Mouse (Mus musculus) hindbrain, embryonic 11.5 days (tissue): ENCODE measurements at regions not wholly inside any gene's neighbourhood (a gene's known extent, or its start where the extent isn't known, plus 50 kb on each side); places are given as distances from the start of the nearest gene placed in this dataset.
A peak's percentile ranks its signal among the peaks of the same experiment; 100 is the strongest.

Experiments used
- ATAC-seq: fragments of 200-750 bp; cut with Nextera tagmentation; 2 replicates; pipeline ENCODE4 v1.8.0; 2017; ENCODE audit warnings: mild to moderate bottlenecking, moderate TSS enrichment, moderate library complexity; ENCODE audit not compliant: low FRiP score
- DNase-seq: peaks from one replicate; pipeline ENCODE4 v3.0.0-alpha.2; 2015; ENCODE audit warnings: low spot score
- H3K27ac ChIP-seq: fragments of 300-500 bp; sonication (generic); 2 replicates; pipeline ENCODE4 v1.5.1; 2014; ENCODE audit warnings: mild to moderate bottlenecking, low read depth, low read length
- H3K27me3 ChIP-seq: fragments of 300-500 bp; sonication (generic); 2 replicates; pipeline ENCODE4 v1.6.1; 2014; ENCODE audit warnings: mild to moderate bottlenecking, low read length, moderate library complexity, mixed read lengths; ENCODE audit not compliant: control insufficient read depth, insufficient read depth
- H3K36me3 ChIP-seq: fragments of 300-500 bp; sonication (generic); 2 replicates; pipeline ENCODE4 v1.6.1; 2014; ENCODE audit warnings: mild to moderate bottlenecking, low read length, moderate library complexity, mixed read lengths; ENCODE audit not compliant: control insufficient read depth, insufficient read depth
- H3K4me1 ChIP-seq: fragments of 300-500 bp; sonication (generic); replicated peaks from 2 replicates; pipeline ENCODE4 v1.6.1; 2014; ENCODE audit warnings: low read length, mixed read lengths; ENCODE audit not compliant: control insufficient read depth, insufficient read depth
- H3K4me2 ChIP-seq: fragments of 300-500 bp; sonication (generic); replicated peaks from 2 replicates; pipeline ENCODE4 v1.6.1; 2014; ENCODE audit warnings: mild to moderate bottlenecking, low read depth, low read length
- H3K4me3 ChIP-seq: fragments of 300-500 bp; sonication (generic); 2 replicates; pipeline ENCODE4 v1.5.1; 2014; ENCODE audit warnings: low read depth, low read length
- H3K9ac ChIP-seq: fragments of 300-500 bp; sonication (generic); 2 replicates; pipeline ENCODE4 v1.6.1; 2014; ENCODE audit warnings: low read depth, low read length
- H3K9me3 ChIP-seq: fragments of 300-500 bp; sonication (generic); 2 replicates; pipeline ENCODE4 v1.6.1; 2016; ENCODE audit warnings: low read length; ENCODE audit not compliant: control insufficient read depth
- WGBS: fragments of 180-500 bp; shearing (Covaris S2); extraction: QIAGEN DNeasy Blood & Tissue Kit; methylation state at CpG from one replicate; pipeline ENCODE4 v1.1.7; 2014; 5-methylcytosine and 5-hydroxymethylcytosine counted together

DNA sequence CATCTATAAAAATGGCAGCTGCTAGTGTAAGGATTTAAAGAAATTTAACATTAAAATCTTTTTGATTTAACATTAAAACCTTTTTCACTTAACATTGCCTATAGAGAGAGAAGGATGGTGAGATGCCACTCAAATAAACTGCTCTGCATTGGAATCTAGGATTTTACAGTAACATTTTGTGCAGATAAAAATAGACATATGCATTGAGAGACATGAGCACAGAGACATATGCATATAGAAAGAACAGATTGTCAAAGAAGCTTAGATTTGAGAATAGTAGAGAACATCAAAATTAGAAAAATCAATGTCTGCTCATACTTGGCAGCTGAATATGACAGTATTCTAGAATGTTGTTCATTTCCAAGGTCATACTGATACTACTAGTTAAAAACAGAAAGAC lies 220.2 kb downstream of the Arap2 start:
- DNase-seq (no peak), ATAC-seq (no peak)
- Histone ChIP-seq H3K36me3 (no peaks in the 10 kb centered on the region), H3K27me3 (no peaks in the 10 kb centered on the region), H3K27ac (no peak overlapping the region), H3K9me3 (no peaks in the 10 kb centered on the region), H3K4me3 (no peak overlapping the region), H3K9ac (no peak overlapping the region), H3K4me1 (no peaks in the 10 kb centered on the region), H3K4me2 (no peak overlapping the region)

DNA sequence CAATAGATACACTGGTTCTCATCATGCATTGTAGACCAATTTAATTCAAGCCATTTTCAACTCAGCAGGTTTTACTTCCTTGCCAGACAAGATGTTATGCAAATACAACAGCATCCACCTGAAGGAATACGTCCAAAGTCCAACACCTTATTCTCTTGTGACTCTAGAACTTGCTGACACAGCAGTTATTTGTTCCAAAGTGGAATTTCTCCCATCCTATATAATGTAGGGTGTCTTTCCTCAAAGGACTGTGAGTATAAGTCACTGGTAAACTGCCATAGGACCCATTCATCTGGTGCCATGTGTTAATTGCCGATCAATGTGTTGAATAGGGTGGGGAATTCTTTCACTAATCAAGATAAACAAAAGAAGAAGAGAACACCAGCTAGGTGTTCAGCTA lies 226.7 kb downstream of the Arap2 start:
- H3K4me3 ChIP-seq: no peak overlapping the region
- 93% methylated on average over 2 of the region's 2 CpGs for WGBS
- ATAC-seq (no peak), DNase-seq (no peak)
- no peak overlapping the region for H3K27ac ChIP-seq
- H3K4me1 ChIP-seq: no peaks in the 10 kb centered on the region
- H3K36me3 ChIP-seq: no peaks in the 10 kb centered on the region
- H3K27me3 ChIP-seq: no peaks in the 10 kb centered on the region
- H3K9me3 ChIP-seq: no peaks in the 10 kb centered on the region
- no peak overlapping the region for H3K9ac ChIP-seq
- no peak overlapping the region for H3K4me2 ChIP-seq

DNA sequence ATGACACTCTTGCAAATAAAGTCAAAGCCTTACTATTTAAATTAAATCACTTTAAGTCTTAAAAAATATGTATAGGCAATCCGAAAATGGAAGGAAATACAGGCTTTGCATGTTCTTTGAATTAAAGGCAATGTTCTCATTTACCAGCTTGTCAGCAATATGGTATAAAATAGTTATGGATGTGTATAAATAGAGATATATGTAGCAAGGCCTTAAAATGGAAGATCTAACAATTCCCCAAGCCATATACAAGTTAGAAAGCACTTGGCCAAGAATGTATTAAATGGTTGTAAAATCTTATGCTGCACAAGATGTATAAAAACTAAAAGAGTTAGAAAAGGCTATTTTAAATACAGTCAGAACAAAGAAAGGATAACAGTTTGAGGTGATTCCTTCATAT lies 254.1 kb downstream of the Arap2 start:
- 84% methylated on average over 1 of the region's 1 CpGs for WGBS
- Histone ChIP-seq H3K27me3 (no peaks in the 10 kb centered on the region), H3K4me3 (no peak overlapping the region), H3K9ac (no peak overlapping the region), H3K4me2 (no peak overlapping the region), H3K4me1 (no peaks in the 10 kb centered on the region), H3K27ac (no peak overlapping the region), H3K9me3 (no peaks in the 10 kb centered on the region), H3K36me3 (no peaks in the 10 kb centered on the region)
- no peak for DNase-seq
- ATAC-seq: no peak

DNA sequence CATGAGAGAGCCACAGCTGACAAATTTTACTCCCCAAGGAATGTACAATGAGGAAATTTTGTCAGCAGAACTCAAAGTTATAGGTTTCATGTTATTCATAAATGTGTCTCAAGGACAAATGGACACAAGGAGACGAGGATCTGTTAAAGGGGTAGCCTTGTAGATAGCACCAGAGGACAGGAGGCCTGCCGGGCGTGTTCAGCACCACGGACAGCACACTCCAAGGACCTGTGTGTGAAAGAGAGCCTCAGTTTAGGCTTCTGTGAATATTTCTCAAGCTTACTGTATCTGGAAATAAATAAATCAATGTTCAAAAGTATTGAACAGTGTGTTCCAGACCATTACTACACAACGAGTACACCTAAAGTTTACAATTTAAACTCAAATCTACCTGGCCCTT lies 282.4 kb downstream of the Arap2 start:
- H3K4me3 ChIP-seq: no peak overlapping the region
- no peak for ATAC-seq
- 40% methylated on average over 5 of the region's 5 CpGs for WGBS

DNA sequence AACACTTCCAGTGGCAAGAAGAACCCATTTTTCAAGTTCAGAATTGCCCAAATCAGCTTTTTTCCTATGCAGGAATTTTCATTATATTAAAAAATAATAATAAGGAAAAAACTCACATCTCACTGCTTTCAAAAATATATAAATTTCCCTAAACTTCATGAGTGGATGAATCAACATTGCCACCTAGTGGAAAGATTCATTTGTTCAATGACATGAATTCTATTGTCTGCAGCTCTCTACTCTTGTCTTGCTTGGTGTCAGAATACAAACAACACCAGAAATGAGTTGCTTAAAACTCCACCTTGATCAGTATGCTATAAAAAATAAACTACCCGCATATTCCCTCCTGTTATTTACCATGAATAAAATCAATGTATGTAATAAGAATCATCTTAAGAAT lies 285.0 kb downstream of the Arap2 start:
- no peaks in the 10 kb centered on the region for H3K9me3 ChIP-seq
- H3K9ac ChIP-seq: no peak overlapping the region
- H3K27me3 ChIP-seq: no peaks in the 10 kb centered on the region
- no peak overlapping the region for H3K27ac ChIP-seq
- H3K4me2 ChIP-seq: no peak overlapping the region
- no peak for ATAC-seq
- WGBS: 21% methylated on average over 1 of the region's 1 CpGs
- H3K36me3 ChIP-seq: no peaks in the 10 kb centered on the region
- H3K4me1 ChIP-seq: no peaks in the 10 kb centered on the region
- DNase-seq: peak; percentile 52
- no peak overlapping the region for H3K4me3 ChIP-seq

More for the DNA sequence above, 282.4 kb downstream of the Arap2 start:
- DNase-seq: peak; percentile 62
- H3K36me3 ChIP-seq: no peaks in the 10 kb centered on the region
- no peaks in the 10 kb centered on the region for H3K27me3 ChIP-seq
- H3K4me2 ChIP-seq: no peak overlapping the region
- H3K9ac ChIP-seq: no peak overlapping the region
- no peak overlapping the region for H3K27ac ChIP-seq
- H3K9me3 ChIP-seq: no peaks in the 10 kb centered on the region
- H3K4me1 ChIP-seq: no peaks in the 10 kb centered on the region

DNA sequence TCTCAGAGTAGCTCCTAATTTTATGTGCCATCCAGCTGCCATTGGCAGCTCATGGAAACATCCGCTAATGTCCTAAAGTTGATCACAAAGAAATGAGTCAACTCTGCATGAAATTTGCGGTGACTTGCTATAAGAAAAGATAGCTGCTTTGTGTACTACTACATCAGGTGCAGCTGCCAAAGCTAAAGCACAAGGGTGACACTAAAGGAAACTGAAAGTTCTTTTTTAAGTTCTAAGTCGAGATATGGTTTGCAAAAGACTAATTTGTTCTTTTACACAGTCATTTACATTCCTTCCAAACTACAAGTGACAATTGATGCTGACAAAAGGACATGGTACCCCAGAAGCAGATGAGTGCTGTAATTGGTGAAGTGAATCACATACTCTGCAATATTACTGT lies 292.5 kb downstream of the Arap2 start:
- H3K4me2 ChIP-seq: no peak overlapping the region
- WGBS: 85% methylated on average over 3 of the region's 3 CpGs
- no peak overlapping the region for H3K9ac ChIP-seq
- H3K27ac ChIP-seq: no peak overlapping the region
- DNase-seq: no peak
- no peaks in the 10 kb centered on the region for H3K27me3 ChIP-seq
- H3K4me3 ChIP-seq: no peak overlapping the region
- ATAC-seq: no peak
- H3K9me3 ChIP-seq: no peaks in the 10 kb centered on the region
- no peaks in the 10 kb centered on the region for H3K4me1 ChIP-seq
- H3K36me3 ChIP-seq: no peaks in the 10 kb centered on the region

DNA sequence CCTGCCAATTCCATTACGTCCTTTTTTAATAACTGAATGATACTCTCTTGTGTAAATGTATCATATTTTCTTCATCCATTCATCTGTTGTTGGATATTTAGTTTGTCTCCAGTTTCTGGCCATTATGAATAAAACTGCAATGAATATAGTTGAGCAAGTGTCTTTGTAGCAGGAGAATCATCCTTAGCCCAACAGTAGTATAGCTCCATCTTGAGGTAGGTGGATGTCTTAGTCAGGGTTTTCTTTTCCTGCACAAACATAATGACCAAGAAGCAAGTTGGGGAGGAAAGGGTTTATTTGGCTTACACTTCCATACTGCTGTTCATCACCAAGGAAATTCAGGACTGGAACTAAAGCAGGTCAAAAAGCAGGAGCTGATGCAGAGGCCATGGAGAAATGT lies 299.2 kb downstream of the Arap2 start:
- no peaks in the 10 kb centered on the region for H3K9me3 ChIP-seq
- 85% methylated on average over 1 of the region's 1 CpGs for WGBS
- DNase-seq (no peak), ATAC-seq (no peak)
- H3K27me3 ChIP-seq: no peaks in the 10 kb centered on the region
- no peak overlapping the region for H3K4me2 ChIP-seq
- H3K27ac ChIP-seq: no peak overlapping the region
- H3K36me3 ChIP-seq: no peaks in the 10 kb centered on the region
- no peak overlapping the region for H3K9ac ChIP-seq
- no peak overlapping the region for H3K4me3 ChIP-seq
- H3K4me1 ChIP-seq: no peaks in the 10 kb centered on the region

DNA sequence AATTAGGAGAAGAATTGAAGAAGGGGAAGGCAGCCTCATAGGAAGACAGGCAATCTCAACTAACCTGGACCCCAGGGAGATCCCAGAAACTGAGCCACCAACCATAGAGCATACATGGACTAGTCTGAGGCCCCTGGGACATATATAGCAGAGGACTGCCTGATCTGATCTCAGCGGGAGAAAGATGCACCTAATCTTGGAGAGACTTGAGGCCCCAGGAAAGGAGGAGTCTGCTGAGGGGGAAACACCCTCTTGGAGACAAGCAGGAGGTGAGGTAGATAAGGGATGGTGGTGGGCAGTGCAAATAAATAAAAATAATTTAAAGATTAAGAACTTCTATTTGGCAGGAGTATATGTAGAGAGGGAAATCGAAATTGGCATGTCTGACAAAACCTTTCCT lies 303.4 kb downstream of the Arap2 start:
- H3K36me3 ChIP-seq: no peaks in the 10 kb centered on the region
- no peak for ATAC-seq
- 70% methylated on average over 2 of the region's 2 CpGs for WGBS
- H3K9ac ChIP-seq: no peak overlapping the region
- H3K4me3 ChIP-seq: no peak overlapping the region
- H3K9me3 ChIP-seq: no peaks in the 10 kb centered on the region
- no peak overlapping the region for H3K27ac ChIP-seq
- no peaks in the 10 kb centered on the region for H3K4me1 ChIP-seq
- no peak overlapping the region for H3K4me2 ChIP-seq
- DNase-seq: no peak
- H3K27me3 ChIP-seq: no peaks in the 10 kb centered on the region
